Mouse (Mus musculus): ENCODE measurements at regions not wholly inside any gene's neighbourhood (a gene's known extent, or its start where the extent isn't known, plus 50 kb on each side); places are given as distances from the start of the nearest gene placed in this dataset.

DNA sequence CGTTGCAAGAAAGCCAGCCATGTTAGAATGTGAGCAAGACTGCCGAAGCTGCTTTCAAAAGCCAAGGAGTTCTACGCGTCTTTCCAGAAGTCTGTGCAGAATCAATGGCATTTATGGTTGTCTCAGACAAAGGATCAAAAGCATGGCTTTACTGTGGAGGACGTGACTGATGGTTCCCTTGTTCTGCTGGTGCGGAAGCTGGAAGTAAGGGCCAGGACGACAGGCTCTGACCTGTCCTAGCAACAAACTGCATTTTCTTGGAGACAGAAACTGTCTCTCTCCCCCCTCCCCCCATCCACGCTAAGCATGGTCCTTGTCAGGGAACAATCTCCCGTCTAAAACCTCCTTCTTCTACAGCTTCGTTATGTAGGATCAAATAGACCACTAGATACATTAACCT is 2780.3 kb upstream of the Gm7489 start:
- DNase-seq, result no peak

DNA sequence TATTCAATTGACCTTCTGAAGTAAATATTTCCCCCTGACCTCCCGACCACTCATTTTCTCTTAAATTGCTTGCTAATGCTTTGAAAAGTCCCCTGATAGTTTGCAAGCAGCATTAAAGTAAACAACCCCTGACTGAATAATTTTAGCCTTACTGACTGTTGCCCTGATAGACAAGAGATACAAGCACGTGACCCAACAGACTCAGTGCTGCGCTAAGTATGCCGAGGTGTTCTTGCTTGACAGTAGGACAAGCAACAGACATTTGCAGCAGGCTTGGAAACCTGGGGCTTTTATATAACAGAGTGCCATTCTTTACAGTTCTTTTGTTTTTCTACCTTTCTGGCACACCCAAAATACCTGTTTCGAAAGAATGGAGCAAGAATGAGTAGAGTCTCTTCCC is 2779.9 kb upstream of the Gm7489 start:
- DNase-seq, result no peak

DNA sequence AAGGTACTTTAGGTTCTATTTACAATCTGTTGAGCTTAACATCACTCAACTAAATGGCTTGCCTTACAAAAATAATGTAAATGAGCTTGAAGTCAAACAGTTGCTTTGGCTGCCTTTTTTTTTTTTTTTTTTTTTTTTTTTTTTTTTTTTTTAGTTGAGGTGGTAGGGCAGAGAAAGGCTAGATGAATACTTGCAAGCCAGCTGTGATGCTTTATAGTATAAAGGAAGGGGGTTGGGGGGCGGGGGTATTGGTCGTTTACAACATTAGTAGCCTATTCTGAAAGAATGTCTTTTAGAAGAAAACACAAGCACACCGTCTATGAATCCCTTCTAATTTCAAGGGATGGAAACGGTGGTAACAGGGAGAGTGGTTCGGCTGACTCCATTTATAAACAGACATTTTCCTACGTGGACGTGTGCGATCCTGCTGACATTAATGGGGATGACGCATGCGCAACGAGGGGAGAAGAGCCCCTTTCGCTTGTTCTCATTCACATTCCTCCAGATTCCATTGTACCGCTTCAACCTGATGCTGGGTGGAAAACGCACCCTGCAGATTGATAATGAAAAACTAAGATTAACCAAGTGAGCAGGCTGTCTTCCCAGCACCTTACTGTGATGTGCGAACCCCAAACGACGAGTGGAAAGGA is 2779.2 kb upstream of the Gm7489 start:
- DNase-seq, result no peak

DNA sequence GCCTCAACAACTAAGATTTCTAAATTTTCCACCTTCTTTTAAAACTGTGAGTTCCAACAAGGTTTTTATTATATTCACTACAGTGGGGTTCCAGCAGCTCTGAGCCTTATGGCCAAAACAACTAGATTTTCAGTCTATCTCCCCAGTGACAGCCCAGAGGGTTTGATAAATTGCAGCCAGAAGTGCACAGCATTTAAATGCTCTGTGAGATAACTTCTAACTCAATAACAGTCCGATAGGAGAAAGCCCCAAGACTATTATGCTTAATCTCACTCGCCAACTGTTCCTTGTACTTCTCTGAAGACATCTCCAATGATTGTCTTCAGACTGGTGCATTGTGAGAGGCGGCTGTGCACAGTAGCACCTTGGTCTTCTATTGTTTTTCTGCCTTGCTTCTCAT is 2774.5 kb upstream of the Gm7489 start:
- no peak for DNase-seq

DNA sequence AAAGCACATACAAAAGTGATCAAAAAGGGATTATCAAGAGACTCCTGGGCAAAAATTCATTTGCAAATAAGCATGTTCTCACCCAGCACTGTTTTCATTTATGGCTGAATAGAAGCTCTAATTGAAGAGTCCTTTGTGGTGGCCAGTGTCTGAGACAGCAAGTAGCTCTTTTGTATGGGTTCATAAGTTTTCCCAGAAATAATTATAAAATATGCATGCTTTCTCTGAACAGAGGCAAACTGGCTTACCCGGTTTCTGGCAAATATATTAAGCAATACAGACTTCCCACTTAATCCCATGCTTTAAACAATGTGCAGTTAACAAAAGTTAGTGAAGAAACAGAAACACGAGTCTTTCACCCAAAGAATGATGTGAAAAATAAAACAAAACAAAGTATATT is 2758.8 kb upstream of the Gm7489 start:
- DNase-seq, result no peak

DNA sequence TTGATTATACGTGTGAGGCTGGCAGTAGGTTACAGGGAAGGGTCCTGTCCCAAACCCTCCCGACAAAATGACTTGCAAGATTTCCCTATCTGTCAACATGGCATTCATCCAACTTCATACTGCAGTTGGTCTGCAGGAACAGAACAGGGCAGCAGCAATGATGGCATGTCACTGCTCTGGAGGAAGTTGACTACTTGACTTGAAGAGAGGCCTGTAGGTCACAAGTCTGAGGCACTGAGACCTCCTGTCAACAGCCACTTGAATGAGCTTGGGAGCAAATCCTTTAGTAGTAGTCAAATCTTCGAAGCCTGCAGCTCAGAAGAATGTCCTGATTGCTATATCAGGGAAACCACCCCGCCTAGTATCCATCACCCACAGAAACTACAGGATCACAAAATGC is 2753.7 kb upstream of the Gm7489 start:
- no peak for DNase-seq

DNA sequence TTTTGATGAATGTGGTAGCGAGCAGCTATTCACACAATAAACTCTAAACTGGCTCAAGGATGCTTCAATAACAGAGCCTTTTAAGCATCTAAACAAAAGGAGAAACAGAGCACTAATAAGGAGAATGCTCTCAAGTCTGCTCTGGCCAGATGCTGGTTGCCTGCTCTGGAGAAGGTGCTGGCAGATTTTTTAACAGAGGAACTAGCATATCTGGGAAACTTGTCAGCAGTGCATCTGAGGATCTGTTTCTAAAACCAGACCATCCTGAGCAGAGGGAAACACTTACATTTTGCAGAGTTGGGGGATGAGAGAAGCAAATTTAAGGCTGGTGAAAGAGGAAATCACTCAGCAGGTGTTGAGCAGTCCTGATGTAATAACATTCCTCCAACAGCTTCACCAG is 2748.6 kb upstream of the Gm7489 start:
- DNase-seq, result no peak

DNA sequence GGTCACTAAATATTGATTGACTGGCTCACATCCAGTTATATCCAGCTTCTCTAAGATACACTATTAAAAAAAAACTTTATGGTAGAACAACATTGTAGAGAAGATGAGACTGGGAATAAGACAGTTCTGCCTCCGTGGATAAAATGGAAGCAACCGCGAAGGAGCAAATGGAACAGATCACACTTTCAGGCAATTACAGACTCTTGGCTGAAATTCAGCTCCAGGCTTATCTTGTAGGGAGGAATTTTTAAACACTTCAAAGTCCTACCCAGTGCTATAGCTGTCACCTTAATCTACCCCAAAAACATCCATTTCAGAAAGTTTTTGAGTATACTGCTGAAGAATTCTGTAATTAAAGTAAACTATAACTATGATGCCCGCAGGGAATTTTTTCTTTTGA is 2745.2 kb upstream of the Gm7489 start:
- DNase-seq, result no peak

DNA sequence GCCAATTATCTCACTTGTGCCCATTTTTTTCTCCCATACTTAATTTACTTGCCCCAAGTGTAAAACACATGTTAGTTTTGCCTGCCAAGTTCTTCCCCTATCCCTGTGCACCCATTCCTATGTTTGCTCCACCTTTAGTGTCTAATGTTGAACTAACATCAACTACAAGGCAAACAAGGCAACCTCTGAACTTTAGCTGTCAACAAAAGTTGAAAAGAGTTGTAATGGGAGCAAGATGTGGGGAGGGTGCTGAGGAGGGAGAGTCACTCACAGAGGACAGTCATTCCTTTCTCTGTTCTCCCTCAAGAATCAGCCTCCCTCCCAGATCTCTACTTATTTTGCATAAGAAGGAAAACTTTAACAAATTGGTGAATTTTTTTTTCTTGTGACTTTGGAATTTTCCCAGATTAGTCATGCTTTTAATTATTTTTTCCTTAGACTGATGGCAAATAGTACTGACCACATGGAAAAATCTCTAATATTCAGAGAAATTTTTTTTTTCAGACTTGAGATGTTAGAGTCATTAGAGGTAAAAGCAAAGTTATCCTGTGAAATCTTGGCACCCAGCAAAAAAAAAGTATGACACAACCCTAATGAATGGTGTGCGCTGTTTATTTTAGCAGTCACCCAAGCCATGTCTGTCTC is 2710.6 kb upstream of the Gm7489 start:
- DNase-seq, result no peak

DNA sequence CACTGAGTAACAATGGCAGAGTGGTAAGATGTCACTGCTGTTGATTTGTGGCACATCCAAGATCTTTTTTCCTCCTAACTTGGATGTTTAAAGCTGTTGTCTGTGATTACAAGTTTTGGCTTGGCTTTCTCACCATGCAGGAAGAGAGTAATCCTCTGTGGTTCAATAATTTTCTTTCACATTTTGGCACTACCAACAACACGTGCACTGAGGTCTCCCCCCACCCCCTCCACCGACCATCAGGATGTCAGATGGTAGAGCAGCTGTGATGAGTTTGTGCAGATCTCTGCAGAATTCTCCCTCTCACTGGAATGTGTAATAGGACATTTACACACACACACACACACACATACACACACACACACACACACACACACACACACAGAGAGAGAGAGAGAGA is 2708.2 kb upstream of the Gm7489 start:
- no peak for DNase-seq

DNA sequence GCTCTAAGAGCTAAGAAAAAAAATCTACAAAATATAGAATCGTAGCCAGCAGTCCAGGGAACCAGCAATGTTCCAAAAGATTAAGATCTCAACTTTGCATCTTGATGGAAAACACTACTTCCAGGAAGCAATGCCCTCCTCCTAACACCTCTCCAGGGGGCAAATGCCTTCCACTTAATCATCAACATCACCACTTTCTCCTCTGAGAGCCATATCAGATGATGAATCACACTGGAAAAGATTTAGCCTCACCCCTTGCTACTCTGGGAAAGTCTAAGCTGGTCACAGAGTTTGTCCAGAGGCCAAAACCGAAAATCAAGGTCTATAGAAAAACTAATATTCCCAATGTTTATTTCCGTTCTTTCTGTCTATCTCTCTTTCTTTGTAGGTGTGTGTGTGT is 2695.6 kb upstream of the Gm7489 start:
- DNase-seq, result no peak

DNA sequence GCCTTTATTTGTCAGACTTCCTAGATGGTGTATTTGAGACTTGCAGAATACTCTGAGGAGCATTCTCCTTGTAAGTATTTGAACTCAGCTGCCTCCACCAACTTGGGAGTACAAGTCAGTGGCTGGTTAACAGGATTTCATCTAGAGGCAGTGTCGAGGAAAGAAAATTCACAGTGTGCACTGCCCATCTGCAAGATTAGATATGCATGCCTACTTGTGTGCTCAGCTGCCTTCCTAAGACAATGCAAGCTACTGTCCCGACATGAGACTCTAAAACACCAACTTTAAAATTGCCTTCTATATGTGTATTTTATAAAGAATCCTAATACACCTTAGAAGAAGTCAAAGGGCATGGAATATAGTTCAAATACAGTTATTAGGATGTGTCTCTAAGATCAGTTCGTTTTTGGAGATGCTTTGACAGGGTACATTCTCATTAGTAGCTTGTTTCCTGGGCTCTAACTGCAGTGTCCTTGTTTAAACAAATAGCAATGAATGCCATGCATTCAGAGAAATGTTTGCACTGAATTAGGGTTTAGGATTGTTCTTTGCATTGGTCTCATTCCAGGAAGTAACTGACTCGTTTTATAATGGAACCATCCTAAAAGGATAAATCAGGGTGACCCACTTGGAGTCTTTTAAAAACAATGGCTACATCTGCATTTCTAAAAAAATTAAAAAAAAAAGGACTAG is 2687.1 kb upstream of the Gm7489 start:
- DNase-seq, result no peak

DNA sequence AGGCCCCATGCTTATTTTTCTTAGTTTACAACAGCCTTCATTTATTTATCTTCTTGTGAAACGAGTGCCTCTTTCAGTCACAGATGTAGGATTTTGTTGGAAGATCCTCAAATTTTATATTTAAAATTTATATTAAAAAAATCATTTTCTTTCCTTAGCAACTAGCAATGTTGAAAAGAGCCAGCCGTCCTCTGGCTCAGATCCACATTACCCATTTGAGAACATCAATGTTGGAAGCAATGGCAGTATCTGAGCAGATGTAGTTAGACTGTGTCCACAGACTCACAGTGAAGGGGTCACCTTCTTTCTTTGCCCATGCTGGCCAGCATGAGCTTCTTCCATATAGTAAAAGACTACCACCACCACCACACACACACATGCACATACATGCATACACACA is 2681.4 kb upstream of the Gm7489 start:
- no peak for DNase-seq

DNA sequence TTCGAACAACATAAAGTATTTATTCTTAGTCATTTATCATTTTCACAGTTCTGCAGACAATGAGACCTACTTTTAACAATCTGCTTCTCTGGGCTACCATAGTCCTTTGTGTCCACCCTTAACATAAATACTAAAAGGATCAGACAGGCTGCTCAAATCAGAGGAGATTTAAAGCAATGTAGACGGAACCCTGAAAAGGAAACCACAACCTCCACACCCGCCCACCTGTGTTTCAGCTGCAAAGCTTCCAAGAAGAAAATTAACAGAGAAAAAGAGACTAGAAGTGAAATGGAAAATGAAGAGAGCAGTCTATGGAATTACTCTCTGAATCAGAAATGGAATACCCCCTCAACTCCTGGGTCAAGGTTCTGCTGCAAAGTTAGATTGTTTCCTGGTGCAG is 2678.7 kb upstream of the Gm7489 start:
- no peak for DNase-seq

DNA sequence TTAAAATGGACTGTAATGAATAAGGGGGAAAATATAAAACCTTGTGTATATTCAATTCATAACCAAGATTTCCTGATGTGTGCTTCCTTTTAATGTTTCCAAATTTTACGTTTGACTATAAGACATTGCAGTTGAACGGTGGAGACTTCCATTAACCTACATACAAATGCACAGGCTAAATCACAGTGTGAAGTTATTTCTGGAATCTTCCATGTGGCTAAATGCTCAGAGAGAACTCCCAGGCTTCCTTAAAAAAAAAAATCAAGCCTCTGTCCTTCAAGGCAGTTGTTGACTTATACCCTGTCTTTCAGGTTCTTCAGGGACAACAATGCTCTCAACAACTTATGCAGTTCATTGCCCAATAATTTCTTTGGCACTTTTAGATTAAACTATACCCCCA is 2677.9 kb upstream of the Gm7489 start:
- DNase-seq, result no peak

DNA sequence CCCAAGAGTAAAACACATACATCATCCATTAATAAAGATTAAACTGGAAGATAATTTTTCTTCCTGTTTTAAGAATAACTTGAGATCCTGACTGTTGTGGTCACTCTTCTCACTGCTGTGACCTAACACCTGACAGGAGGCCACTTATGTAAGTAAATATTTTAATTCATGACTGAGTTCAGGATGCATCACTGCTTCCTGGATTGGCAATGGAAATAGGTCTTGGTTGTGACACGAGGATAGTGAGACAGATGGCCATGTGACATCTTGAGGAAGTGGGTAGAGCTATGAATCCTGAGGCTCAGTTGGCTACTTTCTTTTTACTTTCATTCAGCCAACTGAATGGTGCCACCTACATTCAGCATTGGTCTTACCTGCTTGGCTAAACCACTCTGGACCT is 2649.8 kb upstream of the Gm7489 start:
- DNase-seq, result no peak

DNA sequence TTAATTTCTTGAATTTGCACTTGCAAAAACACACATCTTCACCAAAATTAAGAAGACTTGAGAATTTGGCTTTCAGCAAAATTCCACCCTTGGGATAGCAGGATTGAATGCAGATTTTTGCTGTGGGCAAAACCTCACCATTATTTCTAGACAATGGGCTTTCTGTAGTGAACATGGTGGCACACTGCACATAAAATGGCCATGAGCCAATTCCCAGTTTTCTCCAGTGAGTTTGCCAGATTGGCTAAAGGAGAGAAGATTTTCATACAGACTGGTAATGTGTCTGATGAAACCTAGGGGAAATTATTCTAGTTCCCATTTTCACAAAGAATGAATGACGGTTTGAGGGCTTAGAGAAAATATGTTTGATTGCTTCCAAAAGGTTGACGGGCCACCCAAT is 2640.1 kb upstream of the Gm7489 start:
- DNase-seq, result no peak

DNA sequence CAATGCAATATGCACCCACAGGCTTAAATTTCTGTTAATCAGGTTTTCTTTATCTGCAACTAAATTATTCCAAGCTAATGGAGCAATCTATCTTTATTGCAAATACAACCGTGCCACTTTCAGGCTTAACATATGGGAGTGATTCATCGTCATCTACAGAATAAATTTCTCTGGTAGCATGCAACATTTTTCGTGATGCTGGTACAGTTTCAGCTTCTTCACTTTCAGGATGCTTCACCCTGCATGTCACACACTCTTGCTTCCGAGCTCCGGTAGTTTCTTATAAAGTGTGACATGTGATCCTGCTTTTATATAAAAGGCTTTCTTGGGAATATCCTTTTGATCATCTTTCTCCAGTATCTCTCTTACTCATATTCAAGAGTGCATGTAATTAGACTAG is 2637.4 kb upstream of the Gm7489 start:
- DNase-seq, result no peak

DNA sequence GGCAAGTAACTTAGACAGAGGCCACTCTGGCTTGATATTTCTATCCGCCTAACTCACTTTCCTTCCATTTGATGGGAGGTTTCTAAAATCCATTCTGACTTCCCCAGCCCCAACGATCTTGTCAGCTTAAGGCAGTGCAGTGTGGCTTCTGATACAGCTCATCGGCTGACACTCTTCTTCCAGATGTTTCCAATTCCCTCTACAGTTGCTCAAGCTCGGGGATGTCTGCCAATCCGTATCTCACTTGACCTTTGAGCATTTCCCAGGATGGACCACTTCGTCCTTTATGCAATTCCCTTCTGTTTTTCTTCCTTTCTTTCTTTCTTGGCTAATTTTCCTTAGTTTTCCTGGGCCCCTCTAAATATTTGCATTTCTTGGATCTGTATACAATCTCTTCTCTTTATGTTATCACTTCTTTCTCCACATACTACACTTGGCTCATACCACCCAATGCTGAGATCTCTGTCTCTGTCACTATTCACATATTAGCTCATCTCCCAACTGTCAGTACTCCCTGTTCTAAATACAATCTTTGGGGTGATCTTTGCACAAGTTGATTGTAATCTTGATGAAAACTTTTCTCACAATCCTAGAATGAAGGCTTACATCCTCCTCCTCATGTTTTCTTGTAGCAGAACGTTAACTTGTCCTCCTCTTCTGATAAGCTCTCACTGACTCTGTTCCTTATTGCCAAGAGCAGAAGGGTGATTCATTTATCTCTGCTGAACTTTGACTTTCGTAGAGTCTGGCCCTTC is 2636.5 kb upstream of the Gm7489 start:
- no peak for DNase-seq

DNA sequence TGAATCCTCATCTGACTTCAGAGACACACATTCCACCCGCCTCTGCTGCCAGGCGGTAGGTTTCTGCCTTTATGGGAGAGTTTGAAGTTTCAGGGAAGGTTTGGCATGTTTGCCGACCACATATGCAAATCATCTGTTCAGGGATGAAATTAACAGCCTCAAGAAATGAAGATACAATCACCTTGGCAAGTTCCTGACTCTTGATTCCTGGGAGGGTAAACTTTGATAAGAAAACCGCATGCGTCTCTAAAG is 2636.0 kb upstream of the Gm7489 start:
- DNase-seq, result no peak

DNA sequence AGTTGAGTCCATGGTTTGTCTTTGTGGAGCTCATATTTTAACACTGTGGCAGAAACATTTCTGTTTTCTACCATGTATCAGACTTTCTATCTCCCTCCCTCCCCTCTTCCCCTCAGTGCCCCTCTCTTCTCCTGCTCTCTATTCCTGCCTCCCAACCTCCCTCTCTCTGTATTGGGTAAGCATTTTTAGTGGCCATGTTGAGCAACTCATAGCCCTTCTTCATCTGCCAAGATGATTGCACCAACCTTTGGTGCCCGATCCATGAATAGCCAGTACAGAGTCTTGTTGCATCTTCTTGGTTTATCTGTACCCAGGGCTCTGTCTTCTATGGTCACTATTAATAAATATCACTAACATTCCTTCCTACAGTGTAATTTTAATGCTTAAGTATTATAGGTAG is 2630.6 kb upstream of the Gm7489 start:
- no peak for DNase-seq

DNA sequence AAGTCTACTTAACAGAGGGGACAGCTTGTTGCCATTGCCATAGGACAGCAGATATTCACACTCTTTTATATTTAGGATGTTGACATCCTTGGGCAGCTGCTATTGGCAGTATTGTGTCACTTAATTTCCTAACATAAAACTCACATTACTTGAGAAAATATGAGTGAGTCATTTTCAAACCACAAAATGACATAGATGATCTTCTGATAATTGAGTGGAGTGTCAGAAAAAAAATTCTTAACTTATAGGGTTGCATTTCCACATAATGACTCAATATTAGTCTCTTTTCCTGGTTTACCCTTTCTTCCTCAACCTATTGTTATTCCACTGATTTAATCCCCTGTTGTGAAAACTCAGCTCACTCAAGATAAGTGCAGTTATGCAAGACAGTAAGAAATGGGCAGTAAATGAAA is 2629.5 kb upstream of the Gm7489 start:
- no peak for DNase-seq

DNA sequence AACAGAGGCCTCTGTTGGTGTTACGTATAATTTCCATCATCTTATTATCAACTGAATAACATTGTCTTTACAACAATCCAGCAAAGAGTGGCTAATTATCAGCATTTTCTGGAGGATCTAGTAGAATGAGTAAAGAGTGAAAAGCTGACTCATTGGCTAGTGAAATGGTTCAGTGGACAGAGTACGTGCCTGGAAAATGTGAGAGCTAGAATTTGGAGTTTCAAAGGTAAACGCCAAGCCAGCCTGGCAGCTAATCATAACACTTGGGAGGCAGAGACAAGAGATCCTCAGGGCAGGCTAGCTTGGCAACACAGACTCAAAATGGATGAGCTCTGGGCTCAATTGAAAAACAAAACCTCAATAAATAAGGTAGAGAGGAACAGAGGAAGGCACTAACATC is 2628.0 kb upstream of the Gm7489 start:
- no peak for DNase-seq

DNA sequence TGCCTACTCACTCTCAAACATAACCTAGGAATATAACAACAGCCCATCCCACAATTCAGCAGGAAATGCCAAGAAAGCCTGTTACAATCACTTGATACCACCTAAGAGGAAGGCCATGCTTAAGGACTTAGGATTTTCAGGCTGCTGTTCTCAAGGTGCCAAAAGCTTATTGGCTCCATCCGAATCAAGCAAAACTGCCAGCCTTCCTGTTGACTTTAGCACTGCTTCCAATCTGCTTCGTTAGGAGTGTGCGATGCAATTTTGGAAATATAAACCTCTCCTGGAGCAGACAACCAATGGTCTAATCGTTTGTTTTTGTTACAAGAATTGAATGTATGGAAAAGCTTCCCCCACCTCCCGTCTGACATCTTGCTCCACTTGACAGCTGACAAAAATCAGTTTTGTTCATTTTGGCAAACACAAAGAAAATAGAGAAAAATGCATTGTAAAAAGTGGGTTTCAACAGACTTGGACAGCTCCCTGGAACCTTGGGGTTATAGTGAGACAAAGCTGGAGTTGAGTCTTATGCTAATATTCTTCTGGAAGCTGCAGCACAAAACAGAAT is 2620.0 kb upstream of the Gm7489 start:
- no peak for DNase-seq

All from kidney, postnatal 14 days (tissue).